Mouse (Mus musculus) heart, embryonic 16.5 days (tissue): ENCODE data around the gene Ccdc87. TPM values are rescaled to one million over a fixed set of nuclear protein-coding genes. Genes with fewer than 3 reads are reported as not detected.
"Not testable (repeated sequence)": the region's sequence is repeated elsewhere in the genome, so short reads cannot be mapped to it uniquely, and the experiment has no call there.

Experiments used
- ATAC-seq: fragments of 200-750 bp; cut with Nextera tagmentation; replicated peaks from 2 replicates; pipeline ENCODE4 v1.8.0; 2017; ENCODE audit warnings: moderate number of reproducible peaks; ENCODE audit not compliant: insufficient read depth, low FRiP score; ENCODE audit errors: extremely low read depth
- H3K27ac ChIP-seq: fragments of 300-500 bp; sonication (generic); 2 replicates; pipeline ENCODE4 v1.5.1; 2014; ENCODE audit warnings: mild to moderate bottlenecking, low read length, control low read depth, moderate library complexity
- H3K27me3 ChIP-seq: fragments of 300-500 bp; sonication (generic); 2 replicates; pipeline ENCODE4 v1.6.1; 2014; ENCODE audit warnings: low read length, mixed read lengths; ENCODE audit not compliant: control insufficient read depth, insufficient read depth
- H3K36me3 ChIP-seq: fragments of 300-500 bp; sonication (generic); 2 replicates; pipeline ENCODE4 v1.6.1; 2014; ENCODE audit not compliant: control insufficient read depth, insufficient read depth
- H3K4me1 ChIP-seq: fragments of 300-500 bp; sonication (generic); 2 replicates; pipeline ENCODE4 v1.6.1; 2014; ENCODE audit warnings: low read length, mixed read lengths; ENCODE audit not compliant: control insufficient read depth, insufficient read depth
- H3K4me2 ChIP-seq: fragments of 300-500 bp; sonication (generic); 2 replicates; pipeline ENCODE4 v1.6.1; 2014; ENCODE audit warnings: low read depth, mild to moderate bottlenecking, control low read depth, low read length
- H3K4me3 ChIP-seq: fragments of 300-500 bp; sonication (generic); 2 replicates; pipeline ENCODE4 v1.5.1; 2014; ENCODE audit warnings: mild to moderate bottlenecking, control low read depth, low read length
- H3K9ac ChIP-seq: fragments of 300-500 bp; sonication (generic); 2 replicates; pipeline ENCODE4 v1.6.1; 2014; ENCODE audit warnings: low read length, control low read depth
- H3K9me3 ChIP-seq: fragments of 300-500 bp; sonication (generic); replicated peaks from 2 replicates; pipeline ENCODE4 v1.6.1; 2016; ENCODE audit warnings: low read length; ENCODE audit not compliant: control insufficient read depth
- WGBS: fragments of 180-500 bp; shearing (Covaris S2); extraction: QIAGEN DNeasy Blood & Tissue Kit; methylation state at CpG from one replicate; pipeline ENCODE4 v1.1.7; 2014; 5-methylcytosine and 5-hydroxymethylcytosine counted together
- polyA plus RNA-seq: library from polyadenylated mRNA; unstranded; fragments of >200 nt; fragmentation: Nextera tagmentation; extraction: Ambion mirVana; gene quantifications from 2 replicates; pipeline ENCODE4 v1.2.1, GENCODE M21; 2015

The Ccdc87 gene
- polyA plus RNA-seq, 1 experiment from 2014 or later = 0.16 TPM

DNA sequence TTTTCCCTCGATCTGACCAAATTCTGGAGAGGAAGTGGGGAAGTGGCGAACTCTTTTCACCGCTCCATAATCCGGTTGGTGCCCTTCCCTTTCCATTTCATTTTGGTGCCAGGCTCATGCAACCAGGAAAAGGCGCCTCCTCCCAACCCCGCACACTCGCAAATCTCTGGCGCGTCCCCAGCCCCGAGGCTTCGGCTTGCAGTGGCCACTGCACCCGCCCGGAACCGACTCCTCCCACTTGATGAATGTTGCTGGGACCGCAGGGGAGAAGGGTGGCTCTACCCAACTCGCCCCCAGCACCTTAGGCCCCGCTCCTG lies 28.5 kb upstream of the Ccdc87 start:
- 0 out of 2 replicates have a peak, but pooled peaks cover 3% of the 10 kb centered on the region for H3K9me3 ChIP-seq
- no peaks in the 10 kb centered on the region for H3K27me3 ChIP-seq
- peak overlapping the region; percentile 95 for H3K4me2 ChIP-seq
- H3K9ac ChIP-seq = peak overlapping the region; percentile 92
- 1% methylated on average over 17 of the region's 17 CpGs for WGBS
- H3K4me1 ChIP-seq = peaks cover 21% of the 10 kb centered on the region
- H3K27ac ChIP-seq = peak overlapping the region; percentile 98
- H3K36me3 ChIP-seq = no peaks in the 10 kb centered on the region
- no peak for ATAC-seq
- peak overlapping the region; percentile 95 for H3K4me3 ChIP-seq

DNA sequence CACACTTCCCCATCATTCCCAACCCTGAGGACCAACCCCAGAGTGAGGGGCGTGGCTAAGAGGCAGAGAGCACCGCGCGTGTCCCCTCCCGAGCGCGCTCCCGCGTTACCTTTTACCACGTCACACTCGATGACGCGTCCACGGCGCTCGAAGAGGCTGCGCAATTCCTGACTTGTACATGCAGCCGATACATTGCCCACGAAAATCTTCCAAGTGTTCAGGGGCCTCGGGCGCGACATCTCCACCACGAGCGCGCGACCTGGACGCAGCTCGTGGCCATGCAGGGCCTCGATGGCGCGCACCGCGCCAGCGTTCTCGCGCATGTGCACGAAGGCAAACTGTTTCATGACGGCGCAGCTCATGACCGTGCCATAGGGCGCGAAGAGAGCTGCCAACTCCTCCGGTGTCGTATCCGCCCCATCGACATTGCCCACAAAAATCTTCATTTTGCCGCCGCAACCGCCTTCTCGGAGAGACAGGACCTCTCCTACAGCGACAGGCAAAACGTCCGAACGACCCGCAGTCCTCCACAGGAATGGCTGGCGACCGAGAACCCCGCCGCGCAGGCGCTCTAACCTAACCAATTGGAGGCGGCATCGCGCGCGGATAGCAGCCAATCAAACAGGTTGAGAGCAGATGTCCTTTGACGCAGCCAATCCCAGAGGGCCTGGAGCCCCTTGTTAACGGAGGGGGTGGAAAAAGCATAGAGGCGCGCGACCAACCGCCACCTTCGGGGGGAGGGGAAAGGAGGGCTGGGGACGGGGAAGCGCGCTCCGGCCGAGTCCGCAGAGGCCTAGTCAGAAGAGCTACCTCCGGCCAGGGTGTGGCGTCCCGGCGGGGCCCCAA lies 27.9 kb upstream of the Ccdc87 start, which contains the start of the genes Gm21992 and Rbm14:
Gene Gm21992 (minus strand): TSS at position 550 of the 846 bp plus-strand sequence.
Gene Rbm14 (minus strand): TSS at position 572 of the 846 bp plus-strand sequence.
- peak; percentile 99 for ATAC-seq
- Histone ChIP-seq H3K4me1 (peaks cover 21% of the 10 kb centered on the region), H3K36me3 (no peaks in the 10 kb centered on the region), H3K9me3 (0 out of 2 replicates have a peak, but pooled peaks cover 4% of the 10 kb centered on the region), H3K27me3 (no peaks in the 10 kb centered on the region), H3K27ac (peak within 1 kb of the TSS; percentile 98), H3K4me3 (peak within 1 kb of the TSS; percentile 95), H3K4me2 (peak within 1 kb of the TSS; percentile 95), H3K9ac (peak within 1 kb of the TSS; percentile 97)
- WGBS = under 1% methylated on average over 83 of the region's 83 CpGs

DNA sequence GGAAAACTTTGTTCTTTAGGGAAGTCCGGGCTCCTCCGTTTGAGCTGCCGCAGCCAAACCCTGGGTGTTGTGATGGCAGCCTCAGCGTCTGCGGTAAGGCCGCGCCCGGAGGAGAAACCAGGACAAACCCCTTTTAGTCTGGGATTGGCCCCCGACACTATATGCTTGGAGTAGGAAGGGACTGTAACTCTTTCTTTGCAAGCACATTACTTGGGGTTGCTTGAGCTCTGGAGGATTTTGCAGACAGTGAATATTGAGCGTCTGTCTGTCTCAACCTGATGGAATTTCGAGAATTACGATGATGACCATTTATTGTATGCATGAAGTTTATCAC lies 27.3 kb upstream of the Ccdc87 start:
- Histone ChIP-seq H3K27ac (peak overlapping the region; percentile 97), H3K9me3 (0 out of 2 replicates have a peak, but pooled peaks cover 4% of the 10 kb centered on the region), H3K36me3 (no peaks in the 10 kb centered on the region), H3K27me3 (no peaks in the 10 kb centered on the region), H3K4me3 (peak overlapping the region; percentile 95), H3K9ac (peak overlapping the region; percentile 97), H3K4me2 (peak overlapping the region; percentile 75), H3K4me1 (peaks cover 21% of the 10 kb centered on the region)
- ATAC-seq = peak; percentile 20; the same call in 1 of the 2 replicates
- WGBS = 2% methylated on average over 12 of the region's 12 CpGs

DNA sequence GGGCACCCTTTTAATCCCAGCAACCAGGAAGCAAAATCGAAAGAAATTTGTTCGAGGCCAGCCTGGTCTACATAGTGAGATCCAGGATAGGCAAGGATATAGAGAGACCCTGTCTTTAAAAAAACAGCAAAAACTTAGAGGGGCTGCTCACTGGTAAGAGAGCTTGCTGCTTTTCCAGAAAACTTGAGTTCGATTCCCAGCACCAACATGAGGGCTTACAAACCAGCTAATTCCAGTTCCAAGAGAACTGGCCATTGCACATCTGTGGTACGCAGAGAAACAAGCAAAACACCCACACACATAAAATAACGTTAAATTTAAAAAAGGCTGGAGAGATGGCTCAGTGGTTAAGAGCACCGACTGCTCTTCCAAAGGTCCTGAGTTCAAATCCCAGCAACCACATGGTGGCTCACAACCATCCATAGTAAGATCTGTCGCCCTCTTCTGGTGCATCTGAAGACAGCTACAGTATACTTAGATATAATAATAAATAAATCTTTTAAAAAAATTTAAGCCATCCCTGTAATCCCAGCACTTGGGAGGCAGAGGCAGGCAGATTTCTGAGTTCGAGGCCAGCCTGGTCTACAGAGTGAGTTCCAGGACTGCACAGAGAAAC lies 26.7 kb upstream of the Ccdc87 start:
- Histone ChIP-seq H3K27ac (peak overlapping the region; percentile 97), H3K4me1 (peaks cover 21% of the 10 kb centered on the region), H3K4me3 (peak overlapping the region; percentile 95), H3K4me2 (peak overlapping the region; percentile 75), H3K9ac (peak overlapping the region; percentile 97)
- 74% methylated on average over 8 of the region's 8 CpGs for WGBS
- not testable (repeated sequence) for H3K9me3 ChIP-seq, H3K36me3 ChIP-seq, H3K27me3 ChIP-seq, ATAC-seq

DNA sequence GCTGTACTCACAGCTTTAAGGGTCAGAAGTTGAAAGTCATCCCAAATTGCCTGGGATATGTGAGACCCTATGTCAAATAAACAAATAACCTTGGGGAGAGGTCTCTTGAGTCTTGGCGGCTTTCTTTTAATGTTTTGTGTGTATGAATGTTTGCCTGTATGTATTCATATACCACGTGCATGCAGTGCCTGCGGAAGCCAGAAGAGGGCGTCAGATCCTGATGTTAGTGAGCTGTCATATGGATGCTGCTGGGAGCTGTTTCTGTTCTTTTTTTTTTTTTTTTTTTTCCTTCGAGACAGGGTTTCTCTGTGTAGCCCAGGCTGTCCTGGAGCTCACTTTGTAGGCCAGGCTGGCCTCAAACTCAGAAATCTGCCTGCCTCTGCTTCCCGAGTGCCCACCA lies 26.2 kb upstream of the Ccdc87 start:
- Histone ChIP-seq H3K4me1 (peaks cover 21% of the 10 kb centered on the region), H3K4me2 (no peak overlapping the region), H3K36me3 (no peaks in the 10 kb centered on the region), H3K27ac (no peak overlapping the region), H3K27me3 (no peaks in the 10 kb centered on the region), H3K4me3 (no peak overlapping the region), H3K9ac (no peak overlapping the region), H3K9me3 (0 out of 2 replicates have a peak, but pooled peaks cover 4% of the 10 kb centered on the region)
- ATAC-seq = no peak
- WGBS = 79% methylated on average over 6 of the region's 6 CpGs

DNA sequence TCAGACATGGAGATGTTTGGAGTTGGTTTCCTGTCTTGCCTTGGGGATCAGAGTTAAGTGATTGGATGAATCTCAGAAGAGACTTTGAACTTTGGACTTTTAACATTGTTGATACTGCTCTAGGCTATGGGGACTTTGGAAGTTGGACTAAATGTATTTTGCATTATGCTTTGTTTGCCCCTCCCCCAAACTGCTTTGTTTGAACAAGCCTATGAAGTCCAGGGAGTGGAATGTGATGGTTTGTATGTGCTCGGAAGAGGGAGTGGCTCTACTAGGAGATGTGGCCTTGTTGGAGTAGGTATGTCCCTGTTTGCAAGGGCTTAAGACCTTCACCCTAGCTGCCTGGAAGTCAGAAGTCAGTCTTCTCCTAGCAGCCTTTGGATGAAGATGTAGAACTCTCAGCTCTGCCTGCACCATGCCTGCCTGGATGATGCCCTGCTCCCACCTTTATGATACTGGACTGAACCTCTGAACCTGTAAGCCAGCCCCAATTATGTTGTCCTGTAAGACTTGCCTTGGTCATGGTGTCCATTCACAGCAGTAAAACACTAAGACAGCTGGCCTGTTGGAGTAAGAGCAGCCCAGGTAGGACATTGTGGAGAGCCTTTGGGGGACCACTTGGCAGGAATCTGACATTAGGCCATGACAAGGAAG lies 21.9 kb upstream of the Ccdc87 start:
- Histone ChIP-seq H3K4me2 (no peak overlapping the region), H3K36me3 (no peaks in the 10 kb centered on the region), H3K27me3 (no peaks in the 10 kb centered on the region), H3K4me3 (no peak overlapping the region), H3K4me1 (peaks cover 1% of the 10 kb centered on the region), H3K9ac (no peak overlapping the region), H3K27ac (no peak overlapping the region), H3K9me3 (0 out of 2 replicates have a peak, but pooled peaks cover 4% of the 10 kb centered on the region)
- no peak for ATAC-seq
- WGBS = 47% methylated on average over 1 of the region's 1 CpGs

DNA sequence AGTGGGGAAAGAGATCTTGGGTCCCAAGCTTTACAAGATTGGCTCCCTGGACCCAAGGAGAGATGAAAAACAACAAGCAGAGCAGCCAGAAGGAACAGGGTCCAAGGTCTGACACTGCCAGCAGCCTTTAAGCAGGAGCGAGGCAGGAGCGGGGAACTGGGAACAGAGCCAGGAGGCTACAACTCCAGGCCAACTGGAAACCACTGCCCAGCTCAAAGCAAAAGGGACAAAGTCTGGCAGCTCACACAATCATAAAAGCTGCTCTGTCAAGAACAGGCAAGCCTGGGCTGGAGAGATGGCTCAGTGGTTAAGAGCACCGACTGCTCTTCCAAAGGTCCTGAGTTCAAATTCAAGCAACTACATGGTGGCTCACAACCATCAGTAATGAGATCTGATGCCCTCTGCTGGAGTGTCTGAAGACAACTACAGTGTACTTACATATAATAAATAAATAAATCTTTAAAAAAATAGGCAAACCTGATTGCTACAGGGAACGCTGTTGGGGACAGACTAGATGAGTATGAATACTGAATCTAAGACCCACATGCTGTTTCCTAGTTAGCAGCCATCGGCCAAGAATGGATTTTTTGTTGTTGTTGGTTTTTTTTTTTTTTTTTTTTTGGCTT lies 18.4 kb upstream of the Ccdc87 start:
- no peaks in the 10 kb centered on the region for H3K27me3 ChIP-seq
- H3K4me3 ChIP-seq = no peak overlapping the region
- 0 out of 2 replicates have a peak, but pooled peaks have one; percentile 37 for ATAC-seq
- 45% methylated on average over 5 of the region's 5 CpGs for WGBS
- 0 out of 2 replicates have a peak, but pooled peaks cover under 1% of the 10 kb centered on the region for H3K9me3 ChIP-seq
- no peak overlapping the region for H3K4me2 ChIP-seq
- peaks cover 6% of the 10 kb centered on the region for H3K36me3 ChIP-seq
- no peaks in the 10 kb centered on the region for H3K4me1 ChIP-seq
- no peak overlapping the region for H3K27ac ChIP-seq
- no peak overlapping the region for H3K9ac ChIP-seq

DNA sequence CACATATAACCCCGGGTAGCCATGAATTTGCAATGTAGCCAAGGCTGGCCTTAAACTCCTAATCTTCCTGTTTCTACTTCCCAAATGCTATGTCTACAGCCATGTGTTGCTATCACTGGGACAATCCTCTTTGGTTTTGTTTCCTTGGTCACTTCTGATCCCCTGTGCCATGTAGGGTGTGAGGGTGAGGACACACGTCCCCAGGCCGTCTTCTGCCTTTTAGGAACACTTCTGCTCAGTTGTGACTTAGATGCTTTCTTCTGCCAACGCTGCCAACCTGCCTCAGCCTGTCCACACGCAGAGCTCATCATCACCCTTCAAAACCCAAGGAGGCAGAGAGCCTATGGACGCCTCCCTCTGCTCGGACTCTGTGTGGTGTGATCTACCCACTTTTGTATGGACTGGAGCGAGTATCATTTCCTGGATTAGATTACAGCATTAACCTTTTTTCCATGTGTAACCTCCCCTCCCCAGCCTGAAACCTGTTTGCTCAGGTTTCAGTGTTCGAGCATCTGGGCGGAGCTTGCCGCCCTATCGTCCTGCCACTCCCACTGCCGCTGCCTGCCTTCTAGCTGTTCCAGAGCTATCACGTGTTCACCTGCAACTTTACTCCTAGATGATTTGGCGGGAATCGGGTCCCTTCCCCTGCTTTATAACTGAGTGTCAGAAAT lies 10.6 kb upstream of the Ccdc87 start:
- no peak overlapping the region for H3K4me2 ChIP-seq
- ATAC-seq = no peak
- no peaks in the 10 kb centered on the region for H3K27me3 ChIP-seq
- no peak overlapping the region for H3K9ac ChIP-seq
- no peak overlapping the region for H3K4me3 ChIP-seq
- no peaks in the 10 kb centered on the region for H3K9me3 ChIP-seq
- peaks cover 10% of the 10 kb centered on the region for H3K36me3 ChIP-seq
- H3K27ac ChIP-seq = no peak overlapping the region
- WGBS = 56% methylated on average over 16 of the region's 16 CpGs
- H3K4me1 ChIP-seq = no peaks in the 10 kb centered on the region
